Mouse (Mus musculus) embryonic facial prominence, embryonic 10.5 days (tissue): ENCODE data around the gene Olfml2b. TPM values are rescaled to one million over a fixed set of nuclear protein-coding genes. Genes with fewer than 3 reads are reported as not detected.

Source experiments
- DNase-seq: peaks from one replicate; pipeline ENCODE4 v3.0.0-alpha.2; 2017; ENCODE audit warnings: low spot score
- H3K27ac ChIP-seq: fragments of 300-500 bp; sonication (generic); replicated peaks from 2 replicates; pipeline ENCODE4 v1.5.1; 2016; ENCODE audit warnings: mild to moderate bottlenecking
- H3K27me3 ChIP-seq: fragments of 300-500 bp; sonication (generic); replicated peaks from 2 replicates; pipeline ENCODE4 v1.6.1; 2016; ENCODE audit warnings: low read depth, mild to moderate bottlenecking; ENCODE audit not compliant: poor library complexity, severe bottlenecking
- H3K36me3 ChIP-seq: fragments of 300-500 bp; sonication (generic); replicated peaks from 2 replicates; pipeline ENCODE4 v1.6.1; 2016; ENCODE audit warnings: mild to moderate bottlenecking, moderate library complexity
- H3K4me1 ChIP-seq: fragments of 300-500 bp; sonication (generic); 2 replicates; pipeline ENCODE4 v1.6.1; 2016
- H3K4me3 ChIP-seq: fragments of 300-500 bp; sonication (generic); 2 replicates; pipeline ENCODE4 v1.5.1; 2016; ENCODE audit warnings: mild to moderate bottlenecking, moderate library complexity
- H3K9me3 ChIP-seq: fragments of 300-500 bp; sonication (generic); 2 replicates; pipeline ENCODE4 v1.6.1; 2016; ENCODE audit warnings: mild to moderate bottlenecking
- WGBS: fragments of 180-500 bp; shearing (Covaris S2); methylation state at CpG from one replicate; pipeline ENCODE4 v1.1.7; 2016; 5-methylcytosine and 5-hydroxymethylcytosine counted together
- polyA plus RNA-seq: library from polyadenylated mRNA; unstranded; fragments of >200 nt; fragmentation: Nextera tagmentation; extraction: Ambion mirVana; gene quantifications from 2 replicates; pipeline ENCODE4 v1.2.1, GENCODE M21; 2016

The Olfml2b gene
- polyA plus RNA-seq, 1 experiment from 2014 or later: 5.5 TPM

DNA sequence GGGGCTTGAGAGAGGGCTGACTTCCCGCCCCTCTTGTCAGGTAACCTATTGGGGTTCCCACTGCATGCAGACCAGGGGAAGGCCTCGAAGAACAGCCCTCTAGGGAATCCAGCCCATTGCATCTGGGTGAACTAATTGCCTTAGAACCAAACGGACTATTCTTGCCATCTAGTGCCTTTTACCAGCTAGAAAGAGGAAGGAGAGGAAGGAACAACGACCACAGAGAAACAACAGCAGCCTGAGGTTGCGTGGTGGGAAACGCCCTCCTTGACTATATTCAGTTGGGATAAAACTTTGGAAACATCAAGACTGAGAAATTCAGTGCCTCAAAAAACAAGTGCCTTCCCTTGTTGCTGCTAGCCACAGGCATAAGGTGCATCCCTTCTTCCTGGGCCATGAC, 39.5 kb downstream of the Olfml2b start:
- Histone ChIP-seq H3K4me3 (no peak overlapping the region), H3K9me3 (no peaks in the 10 kb centered on the region), H3K27me3 (no peaks in the 10 kb centered on the region), H3K27ac (no peak overlapping the region), H3K36me3 (peaks cover 13% of the 10 kb centered on the region), H3K4me1 (no peaks in the 10 kb centered on the region)
- DNase-seq: no peak
- WGBS: 87% methylated on average over 6 of the region's 6 CpGs

- Histone ChIP-seq H3K36me3 (no peaks in the 10 kb centered on the region), H3K27me3 (no peaks in the 10 kb centered on the region), H3K4me3 (no peak overlapping the region), H3K9me3 (no peaks in the 10 kb centered on the region), H3K27ac (no peak overlapping the region), H3K4me1 (no peaks in the 10 kb centered on the region)
- DNase-seq: no peak
- 95% methylated on average over 8 of the region's 8 CpGs for WGBS
Measured at GRCm38 (mm10) chr1:170689773-170690172, 45.4 kb downstream of the Olfml2b start.

GRCm38 (mm10) chr1:170691301-170691700, 47.0 kb downstream of the Olfml2b start:
- 93% methylated on average over 5 of the region's 5 CpGs for WGBS
- DNase-seq: no peak
- Histone ChIP-seq H3K9me3 (no peaks in the 10 kb centered on the region), H3K27me3 (no peaks in the 10 kb centered on the region), H3K27ac (no peak overlapping the region), H3K36me3 (no peaks in the 10 kb centered on the region), H3K4me1 (peaks cover 7% of the 10 kb centered on the region; the same call in 1 of the 2 replicates), H3K4me3 (no peak overlapping the region)

DNA sequence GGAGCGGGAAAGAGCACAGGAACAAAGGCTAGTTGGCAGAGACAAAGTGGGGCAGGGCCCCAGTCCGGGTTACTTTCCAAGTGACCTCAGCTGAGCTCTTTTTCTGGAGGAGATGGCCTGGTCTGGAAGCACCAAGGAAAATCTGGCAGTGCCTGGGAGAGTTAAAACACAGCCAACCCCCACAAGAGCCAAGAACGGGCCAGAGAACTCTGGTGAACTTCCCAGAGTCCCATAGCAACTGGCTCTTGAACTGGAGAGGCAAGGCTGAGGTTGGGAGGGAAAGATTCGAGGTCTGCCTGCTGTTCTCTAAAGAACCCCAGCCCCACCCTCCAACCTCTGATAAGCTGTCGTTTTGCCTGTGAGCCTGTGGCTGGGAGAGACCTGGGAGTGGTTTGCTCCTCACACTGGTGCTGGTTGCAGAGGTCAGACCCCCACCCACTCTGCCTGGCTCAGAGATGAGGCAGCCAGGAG, 50.5 kb downstream of the Olfml2b start:
- 71% methylated on average over 5 of the region's 5 CpGs for WGBS
- Histone ChIP-seq H3K27ac (0 out of 2 replicates have a peak overlapping the region, but pooled peaks have one; percentile 19), H3K4me1 (peaks cover 10% of the 10 kb centered on the region; the same call in 1 of the 2 replicates), H3K9me3 (no peaks in the 10 kb centered on the region), H3K4me3 (no peak overlapping the region), H3K36me3 (no peaks in the 10 kb centered on the region), H3K27me3 (no peaks in the 10 kb centered on the region)
- no peak for DNase-seq

DNA sequence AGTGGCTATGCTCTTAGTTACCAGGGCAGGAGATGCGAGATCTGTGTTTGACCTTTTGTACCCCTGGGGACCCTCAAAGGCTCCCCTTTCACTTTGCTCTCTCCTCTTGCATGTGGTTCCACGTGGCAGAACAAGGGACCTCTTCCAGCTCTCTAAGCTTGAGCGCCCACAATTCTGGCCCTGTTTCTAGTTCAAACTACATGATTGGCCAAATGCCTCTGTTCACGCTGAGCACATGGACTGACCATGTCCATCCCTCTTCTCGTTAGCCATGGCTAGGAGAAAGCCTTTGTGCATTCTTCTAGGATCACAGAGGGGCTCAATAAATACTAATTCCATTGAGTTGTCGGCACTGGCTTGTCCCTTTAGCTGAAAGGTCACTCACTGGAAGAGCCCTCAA, 51.0 kb downstream of the Olfml2b start:
- Histone ChIP-seq H3K9me3 (no peaks in the 10 kb centered on the region), H3K36me3 (no peaks in the 10 kb centered on the region), H3K27ac (no peak overlapping the region), H3K4me3 (no peak overlapping the region), H3K27me3 (no peaks in the 10 kb centered on the region), H3K4me1 (peaks cover 14% of the 10 kb centered on the region)
- 58% methylated on average over 6 of the region's 6 CpGs for WGBS
- no peak for DNase-seq

GRCm38 (mm10) chr1:170696996-170697395, 52.7 kb downstream of the Olfml2b start:
- Histone ChIP-seq H3K4me3 (no peak overlapping the region), H3K4me1 (peaks cover 26% of the 10 kb centered on the region), H3K27ac (no peak overlapping the region), H3K27me3 (no peaks in the 10 kb centered on the region), H3K36me3 (no peaks in the 10 kb centered on the region), H3K9me3 (no peaks in the 10 kb centered on the region)
- DNase-seq: no peak
- WGBS: 92% methylated on average over 8 of the region's 8 CpGs

GRCm38 (mm10) chr1:170697771-170698356, 53.5 kb downstream of the Olfml2b start:
- Histone ChIP-seq H3K36me3 (no peaks in the 10 kb centered on the region), H3K4me3 (no peak overlapping the region), H3K4me1 (peaks cover 26% of the 10 kb centered on the region), H3K27me3 (no peaks in the 10 kb centered on the region), H3K27ac (no peak overlapping the region), H3K9me3 (no peaks in the 10 kb centered on the region)
- 75% methylated on average over 7 of the region's 7 CpGs for WGBS
- no peak for DNase-seq

GRCm38 (mm10) chr1:170698771-170699170, 54.4 kb downstream of the Olfml2b start:
- H3K9me3 ChIP-seq: no peaks in the 10 kb centered on the region
- no peak overlapping the region for H3K27ac ChIP-seq
- no peak overlapping the region for H3K4me3 ChIP-seq
- 81% methylated on average over 3 of the region's 3 CpGs for WGBS
- DNase-seq: no peak
- H3K4me1 ChIP-seq: peaks cover 26% of the 10 kb centered on the region
- no peaks in the 10 kb centered on the region for H3K36me3 ChIP-seq
- no peaks in the 10 kb centered on the region for H3K27me3 ChIP-seq

DNA sequence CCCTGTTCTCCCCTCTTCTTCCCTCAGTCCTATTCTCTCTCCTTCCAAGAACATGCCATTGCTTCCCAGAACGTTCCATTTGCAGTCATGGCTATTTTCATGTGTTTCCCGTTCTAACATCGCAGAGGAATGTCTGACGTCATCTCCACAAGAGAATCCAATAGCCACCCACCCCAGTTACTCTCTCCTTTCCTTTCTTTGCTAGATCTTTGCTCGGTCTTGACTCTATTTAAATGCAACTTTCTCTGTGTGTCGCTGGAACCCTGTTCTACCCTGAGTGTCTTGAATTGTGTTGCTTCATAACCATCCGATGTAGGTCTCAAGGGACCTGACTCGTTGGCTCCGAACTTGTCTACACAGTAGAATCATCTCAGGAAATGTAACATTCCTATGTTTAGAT, 55.2 kb downstream of the Olfml2b start:
- 83% methylated on average over 9 of the region's 9 CpGs for WGBS

DNA sequence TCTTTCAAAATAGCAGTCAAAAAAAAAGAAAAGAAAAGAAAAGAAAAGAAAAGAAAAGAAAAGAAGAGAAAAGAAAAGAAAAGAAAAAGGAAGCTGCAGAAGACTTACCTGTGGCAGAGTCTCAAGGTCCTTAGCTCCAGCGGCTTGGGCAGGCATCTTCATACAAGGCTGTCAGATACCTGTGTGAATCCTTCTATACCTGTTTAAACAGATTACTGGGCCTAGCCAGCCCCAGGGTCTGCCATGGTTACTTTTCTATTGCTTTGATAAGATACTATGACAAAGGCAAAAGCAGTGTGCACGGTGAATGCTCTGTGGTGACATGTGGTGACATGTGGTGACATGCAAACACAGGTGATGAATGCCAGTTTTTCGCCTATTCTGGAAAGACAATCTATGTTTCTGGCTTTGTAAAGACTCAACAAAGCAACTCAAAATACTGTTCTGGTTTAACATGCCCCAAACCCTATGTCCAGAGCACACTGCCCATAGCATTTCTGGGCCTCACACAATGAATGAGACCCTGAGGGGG, 56.2 kb downstream of the Olfml2b start:
- Histone ChIP-seq H3K9me3 (no peaks in the 10 kb centered on the region), H3K36me3 (no peaks in the 10 kb centered on the region), H3K4me1 (peaks cover 19% of the 10 kb centered on the region), H3K27me3 (no peaks in the 10 kb centered on the region), H3K4me3 (no peak overlapping the region), H3K27ac (no peak overlapping the region)
- WGBS: 79% methylated on average over 3 of the region's 3 CpGs
- DNase-seq: no peak

More for the DNA sequence above, 55.2 kb downstream of the Olfml2b start:
- no peaks in the 10 kb centered on the region for H3K9me3 ChIP-seq
- no peak overlapping the region for H3K27ac ChIP-seq
- no peak for DNase-seq
- peaks cover 26% of the 10 kb centered on the region for H3K4me1 ChIP-seq
- no peaks in the 10 kb centered on the region for H3K27me3 ChIP-seq
- no peaks in the 10 kb centered on the region for H3K36me3 ChIP-seq
- no peak overlapping the region for H3K4me3 ChIP-seq

- no peaks in the 10 kb centered on the region for H3K9me3 ChIP-seq
- H3K27me3 ChIP-seq: no peaks in the 10 kb centered on the region
- no peaks in the 10 kb centered on the region for H3K36me3 ChIP-seq
- peak; percentile 36 for DNase-seq
- no peak overlapping the region for H3K4me3 ChIP-seq
- H3K27ac ChIP-seq: peak overlapping the region; percentile 59; the same call in 1 of the 2 replicates
- peaks cover 19% of the 10 kb centered on the region for H3K4me1 ChIP-seq
- 41% methylated on average over 3 of the region's 3 CpGs for WGBS
Measured at GRCm38 (mm10) chr1:170701178-170701577, 56.8 kb downstream of the Olfml2b start.

DNA sequence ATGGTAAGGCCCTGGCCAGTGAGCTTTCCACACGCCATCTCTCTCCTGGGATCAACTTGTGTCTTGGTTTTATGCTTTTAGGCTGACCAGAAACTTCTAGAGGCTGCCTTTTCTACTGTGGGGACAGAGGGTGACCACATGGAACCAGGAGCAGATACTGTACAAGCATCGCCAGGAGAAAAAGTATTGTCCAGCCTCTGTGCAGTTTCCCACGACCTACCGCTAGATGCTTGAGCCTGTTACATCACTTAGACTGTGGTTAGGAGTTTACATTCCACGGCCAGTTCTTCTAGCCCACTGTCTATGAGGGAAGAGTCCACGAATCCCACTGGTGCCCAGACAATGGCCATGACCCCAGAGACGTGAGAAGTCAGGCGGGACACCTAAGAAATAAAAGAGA, 57.2 kb downstream of the Olfml2b start:
- peak overlapping the region; percentile 59; the same call in 1 of the 2 replicates for H3K27ac ChIP-seq
- H3K27me3 ChIP-seq: no peaks in the 10 kb centered on the region
- no peak for DNase-seq
- H3K4me1 ChIP-seq: peaks cover 19% of the 10 kb centered on the region
- 87% methylated on average over 8 of the region's 8 CpGs for WGBS
- no peaks in the 10 kb centered on the region for H3K36me3 ChIP-seq
- no peaks in the 10 kb centered on the region for H3K9me3 ChIP-seq
- no peak overlapping the region for H3K4me3 ChIP-seq

GRCm38 (mm10) chr1:170702263-170702662, 57.9 kb downstream of the Olfml2b start:
- no peak for DNase-seq
- Histone ChIP-seq H3K4me1 (peaks cover 19% of the 10 kb centered on the region), H3K9me3 (no peaks in the 10 kb centered on the region), H3K36me3 (no peaks in the 10 kb centered on the region), H3K27me3 (no peaks in the 10 kb centered on the region), H3K27ac (no peak overlapping the region), H3K4me3 (no peak overlapping the region)
- WGBS: 81% methylated on average over 2 of the region's 2 CpGs
